Mouse (Mus musculus): ENCODE results near the gene Oxsr1. TPM values are rescaled to one million over a fixed set of nuclear protein-coding genes. Genes with fewer than 3 reads are reported as not detected.
"Not testable (repeated sequence)": the region's sequence is repeated elsewhere in the genome, so short reads cannot be mapped to it uniquely, and the experiment has no call there.

The Oxsr1 gene
- polyA plus RNA-seq, 1 experiment from 2014 or later: 13.4 TPM

- Histone ChIP-seq H3K36me3 (ENCODE audit: control insufficient read depth, insufficient read depth) (no peaks in the 10 kb centered on the region), H3K4me1 (replicated peaks; ENCODE audit: control insufficient read depth, insufficient read depth, low read length) (no peaks in the 10 kb centered on the region), H3K4me3 (replicated peaks; ENCODE audit: low read length) (no peak overlapping the region), H3K27ac (ENCODE audit: low read length) (no peak overlapping the region), H3K4me2 (ENCODE audit: low read length) (no peak overlapping the region), H3K9ac (replicated peaks; ENCODE audit: low read depth, low read length) (no peak overlapping the region), H3K27me3 (replicated peaks; ENCODE audit: control insufficient read depth, insufficient read depth, low read length) (no peaks in the 10 kb centered on the region), H3K9me3 (ENCODE audit: control insufficient read depth, low read length) (no peaks in the 10 kb centered on the region)
- ATAC-seq: no peak
- 93% methylated on average over 4 of the region's 4 CpGs for WGBS
These were observed 102.0 kb downstream of the Oxsr1 start for GRCm38 (mm10) chr9:119220249-119220648.

GRCm38 (mm10) chr9:119219667-119220066, 102.6 kb downstream of the Oxsr1 start:
- H3K4me2 ChIP-seq (ENCODE audit: low read length): no peak overlapping the region
- H3K9ac ChIP-seq (replicated peaks; ENCODE audit: low read depth, low read length): no peak overlapping the region
- no peaks in the 10 kb centered on the region for H3K27me3 ChIP-seq (replicated peaks; ENCODE audit: control insufficient read depth, insufficient read depth, low read length)
- no peaks in the 10 kb centered on the region for H3K36me3 ChIP-seq (ENCODE audit: control insufficient read depth, insufficient read depth)
- H3K4me3 ChIP-seq (replicated peaks; ENCODE audit: low read length): no peak overlapping the region
- no peaks in the 10 kb centered on the region for H3K4me1 ChIP-seq (replicated peaks; ENCODE audit: control insufficient read depth, insufficient read depth, low read length)
- no peak for ATAC-seq
- H3K27ac ChIP-seq (ENCODE audit: low read length): no peak overlapping the region
- no peaks in the 10 kb centered on the region for H3K9me3 ChIP-seq (ENCODE audit: control insufficient read depth, low read length)
- WGBS: 84% methylated on average over 2 of the region's 2 CpGs

- not testable (repeated sequence) for H3K27me3 ChIP-seq (replicated peaks; ENCODE audit: control insufficient read depth, insufficient read depth, low read length)
These were observed 106.9 kb downstream of the Oxsr1 start for GRCm38 (mm10) chr9:119215341-119215740.

DNA sequence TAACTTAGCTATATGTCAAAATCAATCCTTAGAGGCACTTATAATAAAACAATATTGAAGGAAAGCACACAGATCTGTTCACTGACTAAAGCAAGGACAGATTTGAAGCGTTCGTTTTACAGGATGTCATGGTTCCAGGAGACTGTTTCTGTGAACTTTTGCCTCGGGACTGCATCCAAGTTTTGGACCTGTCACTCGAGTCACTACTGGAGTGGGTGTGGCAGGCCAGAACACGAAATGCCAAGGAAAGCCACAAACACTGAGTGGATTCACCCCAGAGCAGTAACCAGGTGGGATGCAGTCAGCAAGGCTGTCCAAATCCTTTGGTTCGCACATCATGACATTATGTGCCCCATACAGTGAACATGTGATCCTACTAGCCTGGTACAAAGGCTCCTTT, 107.6 kb downstream of the Oxsr1 start:
- Histone ChIP-seq H3K27ac (ENCODE audit: low read length) (no peak overlapping the region), H3K27me3 (replicated peaks; ENCODE audit: control insufficient read depth, insufficient read depth, low read length) (no peaks in the 10 kb centered on the region), H3K9me3 (ENCODE audit: control insufficient read depth, low read length) (no peaks in the 10 kb centered on the region), H3K4me2 (ENCODE audit: low read length) (no peak overlapping the region), H3K4me1 (replicated peaks; ENCODE audit: control insufficient read depth, insufficient read depth, low read length) (no peaks in the 10 kb centered on the region), H3K9ac (replicated peaks; ENCODE audit: low read depth, low read length) (no peak overlapping the region), H3K4me3 (replicated peaks; ENCODE audit: low read length) (no peak overlapping the region), H3K36me3 (ENCODE audit: control insufficient read depth, insufficient read depth) (no peaks in the 10 kb centered on the region)
- ATAC-seq: no peak
- 93% methylated on average over 6 of the region's 6 CpGs for WGBS

More at GRCm38 (mm10) chr9:119215341-119215740, 106.9 kb downstream of the Oxsr1 start:
- not testable (repeated sequence) for ATAC-seq; H3K4me3 ChIP-seq (replicated peaks; ENCODE audit: low read length); H3K27ac ChIP-seq (ENCODE audit: low read length); H3K4me1 ChIP-seq (replicated peaks; ENCODE audit: control insufficient read depth, insufficient read depth, low read length); H3K36me3 ChIP-seq (ENCODE audit: control insufficient read depth, insufficient read depth); H3K9ac ChIP-seq (replicated peaks; ENCODE audit: low read depth, low read length); H3K9me3 ChIP-seq (ENCODE audit: control insufficient read depth, low read length); H3K4me2 ChIP-seq (ENCODE audit: low read length)
- WGBS: 93% methylated on average over 2 of the region's 2 CpGs

DNA sequence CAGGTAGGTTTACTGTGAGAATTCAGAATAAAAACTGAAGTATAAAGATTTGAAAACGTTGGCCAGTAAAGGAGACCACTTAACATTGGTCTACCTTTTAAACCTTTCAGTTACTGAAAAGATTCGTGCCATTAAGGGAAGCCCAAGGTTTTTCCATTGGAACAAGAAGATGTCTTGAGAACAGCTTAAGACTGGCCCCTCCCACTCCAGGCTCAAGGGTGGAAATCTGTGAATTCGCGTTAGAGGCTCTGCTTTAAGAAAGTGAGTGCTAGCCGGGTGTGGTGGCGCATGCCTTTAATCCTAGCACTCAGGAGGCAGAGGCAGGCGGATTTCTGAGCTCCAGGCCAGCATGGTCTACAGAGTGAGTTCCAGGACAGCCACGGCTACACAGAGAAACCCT, 109.2 kb downstream of the Oxsr1 start:
- no peak for ATAC-seq
- H3K36me3 ChIP-seq (ENCODE audit: control insufficient read depth, insufficient read depth): no peaks in the 10 kb centered on the region
- WGBS: 80% methylated on average over 8 of the region's 8 CpGs
- H3K4me2 ChIP-seq (ENCODE audit: low read length): no peak overlapping the region
- H3K4me1 ChIP-seq (replicated peaks; ENCODE audit: control insufficient read depth, insufficient read depth, low read length): no peaks in the 10 kb centered on the region
- H3K27ac ChIP-seq (ENCODE audit: low read length): no peak overlapping the region
- no peak overlapping the region for H3K4me3 ChIP-seq (replicated peaks; ENCODE audit: low read length)
- no peaks in the 10 kb centered on the region for H3K9me3 ChIP-seq (ENCODE audit: control insufficient read depth, low read length)
- H3K27me3 ChIP-seq (replicated peaks; ENCODE audit: control insufficient read depth, insufficient read depth, low read length): no peaks in the 10 kb centered on the region
- H3K9ac ChIP-seq (replicated peaks; ENCODE audit: low read depth, low read length): no peak overlapping the region

- no peak for ATAC-seq
- no peaks in the 10 kb centered on the region for H3K27me3 ChIP-seq (replicated peaks; ENCODE audit: control insufficient read depth, insufficient read depth, low read length)
- no peaks in the 10 kb centered on the region for H3K36me3 ChIP-seq (ENCODE audit: control insufficient read depth, insufficient read depth)
- H3K4me2 ChIP-seq (ENCODE audit: low read length): no peak within 1 kb of the TSS
- H3K4me3 ChIP-seq (replicated peaks; ENCODE audit: low read length): no peak within 1 kb of the TSS
- no peak within 1 kb of the TSS for H3K9ac ChIP-seq (replicated peaks; ENCODE audit: low read depth, low read length)
- WGBS: 92% methylated on average over 4 of the region's 4 CpGs
- no peaks in the 10 kb centered on the region; the same call in 1 of the 2 replicates for H3K9me3 ChIP-seq (ENCODE audit: control insufficient read depth, low read length)
- H3K4me1 ChIP-seq (replicated peaks; ENCODE audit: control insufficient read depth, insufficient read depth, low read length): no peaks in the 10 kb centered on the region
- no peak within 1 kb of the TSS for H3K27ac ChIP-seq (ENCODE audit: low read length)
These were observed 113.2 kb downstream of the Oxsr1 start, which contains the start of gene Slc22a13 for GRCm38 (mm10) chr9:119208998-119209397. Gene Slc22a13 (minus strand): TSS chr9:119209098.

DNA sequence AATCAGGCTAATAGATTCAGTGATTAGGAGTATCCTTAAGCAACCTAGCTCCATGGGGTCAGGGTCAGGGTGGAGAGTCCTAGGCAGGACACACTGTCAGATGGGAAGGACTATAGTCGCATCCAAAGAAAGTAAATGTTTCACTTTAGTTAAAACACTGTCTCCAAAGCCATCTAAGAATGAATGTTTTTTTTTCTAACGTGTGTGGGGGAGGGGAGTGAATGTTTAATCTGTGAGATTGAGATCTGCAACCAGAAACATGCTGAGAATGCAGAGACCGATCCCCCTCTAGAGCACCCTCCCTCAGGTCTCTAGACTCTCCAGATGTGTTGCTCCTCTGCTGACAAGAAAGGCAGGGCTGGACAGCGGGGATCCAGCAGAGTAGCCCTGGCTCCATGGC, 115.1 kb downstream of the Oxsr1 start:
- H3K4me2 ChIP-seq (ENCODE audit: low read length): no peak overlapping the region
- no peak overlapping the region for H3K4me3 ChIP-seq (replicated peaks; ENCODE audit: low read length)
- H3K9me3 ChIP-seq (ENCODE audit: control insufficient read depth, low read length): peaks cover 4% of the 10 kb centered on the region; the same call in 1 of the 2 replicates
- no peaks in the 10 kb centered on the region for H3K36me3 ChIP-seq (ENCODE audit: control insufficient read depth, insufficient read depth)
- 79% methylated on average over 4 of the region's 4 CpGs for WGBS
- no peak for ATAC-seq
- H3K9ac ChIP-seq (replicated peaks; ENCODE audit: low read depth, low read length): no peak overlapping the region
- no peaks in the 10 kb centered on the region for H3K4me1 ChIP-seq (replicated peaks; ENCODE audit: control insufficient read depth, insufficient read depth, low read length)
- H3K27ac ChIP-seq (ENCODE audit: low read length): no peak overlapping the region
- H3K27me3 ChIP-seq (replicated peaks; ENCODE audit: control insufficient read depth, insufficient read depth, low read length): no peaks in the 10 kb centered on the region

GRCm38 (mm10) chr9:119206666-119207065, 115.6 kb downstream of the Oxsr1 start:
- WGBS: 73% methylated on average over 2 of the region's 2 CpGs
- Histone ChIP-seq H3K9ac (replicated peaks; ENCODE audit: low read depth, low read length) (no peak overlapping the region), H3K36me3 (ENCODE audit: control insufficient read depth, insufficient read depth) (no peaks in the 10 kb centered on the region), H3K9me3 (ENCODE audit: control insufficient read depth, low read length) (peaks cover 4% of the 10 kb centered on the region; the same call in 1 of the 2 replicates), H3K4me1 (replicated peaks; ENCODE audit: control insufficient read depth, insufficient read depth, low read length) (no peaks in the 10 kb centered on the region), H3K27ac (ENCODE audit: low read length) (no peak overlapping the region), H3K4me3 (replicated peaks; ENCODE audit: low read length) (no peak overlapping the region), H3K4me2 (ENCODE audit: low read length) (no peak overlapping the region), H3K27me3 (replicated peaks; ENCODE audit: control insufficient read depth, insufficient read depth, low read length) (no peaks in the 10 kb centered on the region)
- ATAC-seq: no peak

DNA sequence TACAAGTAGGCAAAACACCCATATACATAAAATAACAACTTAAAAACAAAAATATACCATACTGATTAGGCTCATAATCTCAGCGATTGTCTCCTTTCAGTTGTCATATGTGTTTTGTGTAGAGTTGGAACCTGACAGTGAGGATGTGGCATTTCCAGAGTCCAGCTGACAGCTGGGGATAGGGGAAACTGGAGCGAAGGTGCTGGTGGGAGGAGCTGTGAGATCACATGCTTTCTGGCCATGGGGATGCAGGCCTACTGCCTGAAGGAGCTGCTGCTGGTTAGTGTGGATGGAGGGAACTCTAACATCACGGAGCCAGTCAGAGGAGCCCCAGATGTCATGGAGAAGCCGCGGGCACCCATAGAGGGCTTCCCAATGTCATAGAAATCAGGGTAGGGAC, 116.5 kb downstream of the Oxsr1 start:
- Histone ChIP-seq H3K36me3 (ENCODE audit: control insufficient read depth, insufficient read depth) (no peaks in the 10 kb centered on the region), H3K9ac (replicated peaks; ENCODE audit: low read depth, low read length) (no peak overlapping the region), H3K27me3 (replicated peaks; ENCODE audit: control insufficient read depth, insufficient read depth, low read length) (no peaks in the 10 kb centered on the region), H3K4me2 (ENCODE audit: low read length) (no peak overlapping the region), H3K4me3 (replicated peaks; ENCODE audit: low read length) (no peak overlapping the region), H3K27ac (ENCODE audit: low read length) (no peak overlapping the region), H3K9me3 (ENCODE audit: control insufficient read depth, low read length) (peaks cover 4% of the 10 kb centered on the region; the same call in 1 of the 2 replicates), H3K4me1 (replicated peaks; ENCODE audit: control insufficient read depth, insufficient read depth, low read length) (no peaks in the 10 kb centered on the region)
- 93% methylated on average over 5 of the region's 5 CpGs for WGBS
- no peak for ATAC-seq

- no peaks in the 10 kb centered on the region for H3K36me3 ChIP-seq (ENCODE audit: control insufficient read depth, insufficient read depth)
- no peaks in the 10 kb centered on the region for H3K4me1 ChIP-seq (replicated peaks; ENCODE audit: control insufficient read depth, insufficient read depth, low read length)
- no peak overlapping the region for H3K27ac ChIP-seq (ENCODE audit: low read length)
- no peak for ATAC-seq
- H3K4me2 ChIP-seq (ENCODE audit: low read length): no peak overlapping the region
- H3K9ac ChIP-seq (replicated peaks; ENCODE audit: low read depth, low read length): no peak overlapping the region
- 97% methylated on average over 9 of the region's 9 CpGs for WGBS
- H3K4me3 ChIP-seq (replicated peaks; ENCODE audit: low read length): no peak overlapping the region
- H3K9me3 ChIP-seq (ENCODE audit: control insufficient read depth, low read length): peaks cover 4% of the 10 kb centered on the region; the same call in 1 of the 2 replicates
- no peaks in the 10 kb centered on the region for H3K27me3 ChIP-seq (replicated peaks; ENCODE audit: control insufficient read depth, insufficient read depth, low read length)
These were observed 118.6 kb downstream of the Oxsr1 start for GRCm38 (mm10) chr9:119203617-119204016.

Data from forebrain, embryonic 16.5 days (tissue).